Mouse (Mus musculus): Measurements from ENCODE around the gene Gm49361.

Gm49361 gene

DNA sequence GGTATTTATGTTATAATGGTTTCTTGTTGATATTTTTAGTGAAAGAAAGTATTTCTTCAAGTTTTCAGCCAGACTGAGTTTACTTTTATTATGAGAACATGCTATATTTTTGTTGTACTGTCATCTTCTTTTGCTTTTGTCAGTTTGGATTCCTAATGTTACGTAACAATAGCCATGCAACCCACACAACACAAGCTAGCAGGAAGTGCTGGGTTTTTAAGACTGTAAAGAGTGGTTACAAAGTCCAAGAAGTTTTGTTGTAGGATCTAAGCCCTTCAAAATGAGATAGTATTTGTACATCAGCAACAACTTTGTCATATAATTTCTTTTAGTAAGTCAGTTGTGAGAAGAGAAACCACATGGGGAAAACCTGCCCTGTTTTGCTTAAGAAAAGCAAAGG lies 128.2 kb downstream of the Gm49361 start:
- no peak for DNase-seq

- no peak for DNase-seq
These were observed 129.5 kb downstream of the Gm49361 start for GRCm38 (mm10) chr14:57616339-57616965.

- no peak for DNase-seq
These were observed 130.1 kb downstream of the Gm49361 start for GRCm38 (mm10) chr14:57615828-57616227.

GRCm38 (mm10) chr14:57611034-57611433 lies 134.9 kb downstream of the Gm49361 start:
- no peak for DNase-seq

DNA sequence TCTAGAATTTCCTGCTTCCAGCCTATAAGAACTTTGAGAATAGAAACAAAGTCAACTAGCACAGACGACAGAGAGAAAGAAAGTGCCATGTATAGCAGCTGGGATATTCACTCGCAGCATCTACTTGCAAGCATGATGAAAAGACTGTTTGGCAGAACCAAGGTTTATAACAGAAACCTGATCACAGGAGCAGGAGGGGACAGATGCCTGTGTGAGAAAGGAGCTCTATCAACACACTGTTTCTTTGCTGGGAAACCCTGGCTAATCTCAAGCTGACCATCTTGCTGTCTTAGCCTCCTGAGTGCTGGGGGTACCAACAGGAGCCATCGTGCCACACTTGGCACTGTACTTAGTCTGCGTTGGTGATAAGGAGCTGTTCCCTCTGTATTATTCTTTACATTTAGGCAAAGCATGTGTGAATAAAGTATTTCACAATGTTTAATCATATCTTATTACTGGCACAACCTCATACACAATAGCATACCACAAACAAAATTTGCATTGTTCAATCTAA lies 136.0 kb downstream of the Gm49361 start:
- DNase-seq, result no peak

DNA sequence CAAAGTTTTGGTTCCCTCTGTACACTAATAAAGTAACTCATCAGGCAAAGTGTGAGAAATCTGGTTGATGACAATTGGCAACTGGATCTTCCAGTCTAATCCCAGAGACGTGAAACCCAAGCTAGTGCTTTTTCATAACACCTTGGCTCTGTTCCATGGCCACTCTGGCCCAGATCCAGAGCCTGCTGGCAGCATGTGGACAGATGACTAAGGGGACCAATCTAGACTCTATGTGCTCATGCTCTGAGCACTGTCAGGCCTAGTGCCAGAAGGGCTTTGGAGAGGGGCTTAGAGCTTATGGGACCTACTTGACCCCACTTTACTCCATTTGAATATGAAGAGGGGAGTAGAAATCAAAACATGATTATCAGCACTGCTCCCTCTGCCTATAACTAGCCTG lies 138.4 kb downstream of the Gm49361 start:
- peak; percentile 80 for DNase-seq

DNA sequence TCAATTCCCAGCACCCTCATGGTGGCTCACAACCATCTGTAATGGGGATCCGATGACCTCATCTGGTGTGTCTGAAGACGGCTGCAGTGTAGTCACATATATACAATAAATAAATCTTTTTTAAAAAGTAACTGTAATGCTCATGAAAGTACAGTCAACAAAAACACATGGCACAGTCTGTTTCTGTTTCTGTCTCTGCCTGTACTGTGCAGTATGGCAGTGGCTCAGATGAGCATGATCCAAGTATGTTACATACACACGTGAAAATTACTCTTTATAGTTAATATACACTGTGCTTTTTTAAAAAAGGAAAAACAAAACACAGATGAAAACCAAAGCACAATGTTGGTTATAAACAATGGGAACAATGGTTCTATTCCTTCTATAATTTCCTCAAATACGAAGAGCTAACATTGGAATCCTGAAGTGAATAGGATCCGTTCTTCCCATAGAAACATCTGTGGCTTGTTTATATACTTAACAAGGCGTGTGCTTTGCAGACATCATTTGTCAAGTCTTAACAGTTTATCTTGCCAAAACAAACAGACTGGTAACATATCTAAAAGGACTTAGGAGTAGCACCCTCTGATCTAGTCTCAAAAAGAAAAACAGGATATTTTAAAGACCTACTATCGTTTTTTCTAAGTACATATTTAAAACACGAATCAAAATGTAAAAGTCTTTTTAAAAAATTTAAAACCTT lies 139.1 kb downstream of the Gm49361 start:
- no peak for DNase-seq

- DNase-seq, result no peak
These were observed 152.6 kb downstream of the Gm49361 start for GRCm38 (mm10) chr14:57593279-57593678.

All from right cerebral cortex, adult 18-20 months (tissue).